Mouse (Mus musculus) T-helper 2 cell (primary cell): ENCODE measurements at regions not wholly inside any gene's neighbourhood (a gene's known extent, or its start where the extent isn't known, plus 50 kb on each side); places are given as distances from the start of the nearest gene placed in this dataset.

ENCODE experiments used
- in situ Hi-C: fragments of 300-600 bp; cut with MboI, MseI; formaldehyde crosslinking; loops from one replicate; pipeline ENCODE4 v1.15.1; 2025; ENCODE audit warnings: high pct_unique_total_duplicates

DNA sequence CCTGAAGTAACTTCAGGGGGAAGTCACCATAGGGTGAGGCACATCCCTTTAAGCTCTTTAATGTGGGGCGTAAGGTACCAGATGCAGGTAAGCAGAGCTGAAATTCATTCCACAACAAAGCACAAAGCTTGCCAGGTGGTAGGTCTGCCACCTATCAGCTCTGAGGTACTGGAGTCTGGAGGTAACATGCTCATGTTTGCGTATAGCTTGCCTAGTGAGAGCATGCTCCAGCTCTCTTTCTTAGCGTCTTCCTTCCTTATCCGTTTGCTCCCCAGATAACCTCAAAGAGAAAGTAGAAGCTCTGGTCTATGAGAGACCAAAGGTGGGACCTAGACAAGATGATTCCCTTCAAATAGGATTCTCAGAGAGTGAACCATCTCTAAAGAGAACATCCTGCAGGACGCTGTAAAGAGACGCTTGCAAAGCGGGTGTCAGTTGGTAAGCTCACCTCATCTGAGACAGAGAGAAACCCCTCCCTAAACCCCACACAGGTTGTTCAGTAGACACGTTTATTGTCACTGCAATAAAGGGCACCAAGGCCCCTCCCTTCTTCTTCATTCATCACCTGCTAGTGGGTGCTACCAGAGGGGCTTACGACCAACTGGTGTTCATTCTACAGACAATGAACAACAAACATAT, 347.4 kb upstream of the 3110018I06Rik start:
- in situ Hi-C loops: loop anchor here (5.0 kb wide), 1 partner anchor 41 kb away; no protein-coding TSS in a partner anchor

GRCm38 (mm10) chr12:107142226-107142625, 346.2 kb upstream of the 3110018I06Rik start:
- in situ Hi-C loops: loop anchor here (5.0 kb wide), 1 partner anchor 40 kb away; no protein-coding TSS in a partner anchor

- in situ Hi-C loops: no loop called here
These were observed 341.8 kb upstream of the 3110018I06Rik start for GRCm38 (mm10) chr12:107146608-107147121.

DNA sequence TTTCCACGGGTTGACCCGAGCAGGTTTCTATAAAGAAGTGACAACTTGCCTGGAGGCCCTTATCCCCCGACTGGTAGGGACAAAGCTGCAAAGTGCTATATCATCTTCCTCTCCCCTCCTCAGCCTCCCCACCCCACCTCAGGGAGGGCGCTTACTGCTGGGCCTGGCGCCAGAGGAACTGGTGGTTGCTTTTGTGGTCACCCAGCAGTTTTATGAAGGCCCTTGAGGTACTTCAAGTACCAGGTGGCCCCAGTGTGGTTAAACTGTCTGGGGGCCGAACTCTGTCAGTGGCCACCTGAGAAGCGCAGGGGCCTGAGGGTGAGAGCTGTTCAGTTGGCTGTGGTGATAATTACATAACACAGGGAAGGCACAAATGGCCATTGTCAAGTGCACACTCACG, 340.0 kb upstream of the 3110018I06Rik start:
- in situ Hi-C loops: no loop called here

DNA sequence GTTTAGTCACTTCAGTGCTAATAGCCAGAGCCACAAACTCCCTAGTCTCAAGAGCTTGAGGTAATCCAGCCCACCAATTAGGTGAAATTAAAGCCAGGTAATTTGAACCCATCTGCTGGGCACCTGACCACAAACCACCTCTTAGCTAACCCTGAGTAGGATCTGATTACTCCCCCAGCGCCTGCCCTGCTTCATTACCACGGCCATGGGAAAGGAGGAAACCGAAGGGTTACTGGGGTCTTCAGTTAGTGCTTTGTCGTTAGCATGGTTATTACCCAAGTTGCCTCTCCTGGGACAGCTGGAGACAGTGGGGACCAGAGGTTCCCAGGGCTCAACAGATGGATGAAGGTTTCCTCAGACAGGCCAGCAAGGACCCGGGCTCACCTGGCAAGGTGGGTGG, 337.3 kb upstream of the 3110018I06Rik start:
- in situ Hi-C loops: no loop called here

DNA sequence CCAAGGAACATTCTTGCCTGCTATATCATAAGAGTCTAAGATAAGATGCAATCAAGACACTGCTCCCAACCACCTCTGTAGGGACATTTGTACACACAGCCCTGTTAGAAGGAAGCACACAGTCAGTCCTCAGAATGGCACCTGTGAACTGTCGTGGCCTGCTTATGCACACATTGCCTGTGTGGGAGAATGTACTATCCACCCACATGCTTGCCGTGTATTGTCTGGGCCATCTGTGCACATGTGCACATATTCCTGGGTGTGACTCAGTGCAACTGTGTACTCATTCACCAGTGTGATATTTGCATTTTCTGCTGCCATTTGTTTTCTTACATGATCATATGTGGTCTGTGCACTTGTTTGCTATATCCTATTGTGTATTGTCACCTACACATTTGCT, 333.8 kb upstream of the 3110018I06Rik start:
- in situ Hi-C loops: no loop called here

- in situ Hi-C loops: no loop called here
These were observed 331.5 kb upstream of the 3110018I06Rik start for GRCm38 (mm10) chr12:107156791-107157428.

- in situ Hi-C loops: no loop called here
These were observed 329.3 kb upstream of the 3110018I06Rik start for GRCm38 (mm10) chr12:107159126-107159525.

- in situ Hi-C loops: loop anchor here (5.0 kb wide), 1 partner anchor 38 kb away; no protein-coding TSS in a partner anchor
These were observed 328.3 kb upstream of the 3110018I06Rik start for GRCm38 (mm10) chr12:107160137-107160536.

GRCm38 (mm10) chr12:107160628-107161027, 327.8 kb upstream of the 3110018I06Rik start:
- in situ Hi-C loops: loop anchor here (5.0 kb wide), 1 partner anchor 38 kb away; no protein-coding TSS in a partner anchor

DNA sequence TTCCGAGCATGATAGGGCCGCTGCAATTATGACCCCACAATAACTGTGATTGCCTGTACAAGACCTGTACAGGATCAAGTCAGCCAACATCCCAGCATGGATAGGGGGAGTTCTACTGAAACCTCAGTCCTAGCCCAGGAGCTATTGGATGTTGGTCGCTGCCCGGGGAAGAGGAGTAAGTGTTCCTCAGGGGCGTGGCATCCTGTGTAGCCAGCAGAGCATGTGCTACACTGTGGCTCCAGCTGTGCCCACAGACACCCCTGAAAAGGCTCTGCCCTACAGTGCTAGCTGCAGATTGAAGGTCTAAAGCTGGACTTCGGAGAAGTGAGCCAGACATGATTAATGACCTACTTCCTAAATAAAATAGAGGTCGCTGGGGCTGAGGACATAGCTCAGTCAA, 317.5 kb upstream of the 3110018I06Rik start:
- in situ Hi-C loops: no loop called here

- in situ Hi-C loops: no loop called here
These were observed 316.8 kb upstream of the 3110018I06Rik start for GRCm38 (mm10) chr12:107171676-107172075.

DNA sequence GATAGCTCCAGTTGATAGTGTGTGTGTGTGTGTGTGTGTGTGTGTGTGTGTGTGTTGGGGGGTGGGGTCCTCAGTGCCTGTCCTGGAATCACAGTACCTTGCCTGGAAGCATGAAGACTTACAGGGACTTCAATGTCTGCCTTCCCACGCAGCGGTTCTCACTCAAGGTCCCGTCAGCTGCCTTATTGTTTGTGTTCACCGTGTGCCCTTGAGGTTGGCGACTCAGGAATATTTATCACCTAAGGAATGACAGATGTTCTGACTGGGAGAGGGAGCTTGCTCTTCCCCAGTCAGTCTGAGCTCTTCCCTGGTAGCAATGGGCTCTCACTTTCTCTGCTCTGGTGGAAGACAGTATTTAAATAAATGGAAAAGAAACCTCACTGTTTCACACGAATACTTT, 309.8 kb upstream of the 3110018I06Rik start:
- in situ Hi-C loops: no loop called here

GRCm38 (mm10) chr12:107180501-107180900, 307.9 kb upstream of the 3110018I06Rik start:
- in situ Hi-C loops: loop anchor here (5.0 kb wide), 1 partner anchor 38 kb away; no protein-coding TSS in a partner anchor

DNA sequence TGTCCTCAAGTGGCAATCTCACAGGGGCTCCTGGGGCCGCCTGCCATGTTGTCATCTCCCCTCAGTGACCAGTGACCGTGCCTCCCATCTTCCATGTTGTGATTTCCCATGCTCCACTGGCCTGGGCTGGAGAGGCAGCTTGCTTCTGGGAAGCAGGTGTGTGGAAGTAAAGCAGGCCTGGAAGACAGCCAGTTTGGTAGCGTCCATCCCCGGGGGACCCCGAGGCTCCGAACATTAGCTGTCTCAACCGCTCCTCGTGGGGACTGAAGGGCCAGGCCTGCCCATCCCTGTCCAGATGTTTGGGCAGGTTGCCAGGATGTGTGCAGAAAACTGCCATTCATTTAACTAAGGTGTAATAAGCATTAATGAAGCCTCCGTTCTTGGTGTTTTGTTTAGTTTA, 307.1 kb upstream of the 3110018I06Rik start:
- in situ Hi-C loops: loop anchor here (5.0 kb wide), 1 partner anchor 39 kb away; no protein-coding TSS in a partner anchor

GRCm38 (mm10) chr12:107182091-107182655, 306.3 kb upstream of the 3110018I06Rik start:
- in situ Hi-C loops: loop anchor here (5.0 kb wide), 1 partner anchor 40 kb away; no protein-coding TSS in a partner anchor

GRCm38 (mm10) chr12:107183283-107183682, 305.1 kb upstream of the 3110018I06Rik start:
- in situ Hi-C loops: loop anchor here (5.0 kb wide), 1 partner anchor 41 kb away; no protein-coding TSS in a partner anchor

DNA sequence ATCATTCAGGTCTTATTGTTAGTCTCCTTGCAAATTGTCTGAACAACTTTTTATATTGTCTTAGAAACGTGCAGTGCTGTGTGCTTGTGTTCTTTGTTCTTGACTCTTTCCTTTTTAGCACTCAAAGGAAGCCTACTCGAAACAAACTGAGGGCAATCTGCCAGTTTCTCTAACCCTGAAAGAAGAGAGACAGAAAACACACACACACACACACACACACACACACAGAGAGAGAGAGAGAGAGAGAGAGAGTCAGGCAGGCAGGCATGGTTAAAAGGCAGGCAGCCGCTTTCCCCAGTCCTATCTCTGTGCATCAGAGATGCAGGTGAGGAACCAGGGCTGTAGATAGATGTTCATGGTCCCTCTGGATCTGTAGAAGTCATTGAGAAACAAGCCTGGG, 304.0 kb upstream of the 3110018I06Rik start:
- in situ Hi-C loops: loop anchor here (5.0 kb wide), 1 partner anchor 42 kb away; no protein-coding TSS in a partner anchor

DNA sequence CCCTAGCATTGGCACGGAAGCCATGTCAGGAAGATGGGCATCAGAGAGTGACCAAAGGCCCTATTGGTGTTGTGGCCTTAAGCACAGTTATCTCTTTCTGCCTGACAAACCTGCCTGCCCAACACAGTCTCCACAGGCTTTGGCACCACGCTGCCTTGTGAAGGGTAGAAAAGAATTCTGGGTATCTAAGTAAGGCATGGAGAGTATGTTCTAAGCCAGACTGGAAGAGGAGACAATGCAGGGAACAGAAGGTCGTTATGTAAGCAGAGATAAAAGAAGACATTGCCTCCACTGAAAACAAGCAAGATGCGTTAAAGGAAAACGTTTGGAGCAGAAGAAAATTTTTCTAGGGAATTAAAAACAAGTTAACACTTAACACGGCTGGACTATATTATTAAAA, 302.1 kb upstream of the 3110018I06Rik start:
- in situ Hi-C loops: no loop called here

DNA sequence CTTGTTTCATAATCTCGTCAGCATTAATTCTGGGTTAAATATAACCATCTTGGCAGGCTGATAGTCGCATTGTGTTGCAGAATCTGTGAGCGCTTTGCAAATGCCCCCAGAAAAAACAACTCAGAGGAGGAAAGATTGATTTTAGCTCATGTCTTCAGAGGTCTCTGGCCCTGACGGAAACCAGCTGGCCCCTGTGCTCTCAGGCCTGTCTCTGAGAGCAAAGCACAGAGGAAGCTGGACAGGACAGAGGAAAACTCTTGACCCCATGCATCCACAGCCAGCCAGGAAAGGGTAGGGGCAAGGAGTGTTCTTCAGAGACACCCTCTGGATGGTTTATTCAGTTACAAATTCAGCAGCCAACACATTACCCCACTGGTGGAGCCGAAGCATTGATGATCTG, 300.4 kb upstream of the 3110018I06Rik start:
- in situ Hi-C loops: no loop called here

GRCm38 (mm10) chr12:107198389-107199018, 289.9 kb upstream of the 3110018I06Rik start:
- in situ Hi-C loops: no loop called here

DNA sequence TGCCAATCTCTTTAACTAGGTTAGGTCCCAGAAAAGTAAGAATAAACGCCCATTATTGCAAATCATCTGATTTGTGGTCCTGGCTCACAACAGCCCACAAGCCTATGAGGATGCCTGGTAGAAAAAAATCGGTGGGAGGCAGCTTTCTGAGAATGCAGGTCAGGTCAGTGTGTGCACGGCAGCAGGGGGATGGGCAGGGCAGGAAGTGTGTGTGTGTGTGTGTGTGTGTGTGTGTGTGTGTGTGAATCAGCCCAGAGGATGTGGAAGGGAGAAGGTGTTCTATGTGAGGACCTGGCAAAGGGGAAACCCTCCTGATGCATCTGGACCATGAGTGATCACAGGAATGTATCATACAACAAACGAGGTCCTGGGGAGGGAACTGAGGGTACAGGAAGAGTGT, 287.5 kb upstream of the 3110018I06Rik start:
- in situ Hi-C loops: no loop called here
